5 mouse cellular contexts compared by ENCODE assay signal in the genomic region with DNA sequence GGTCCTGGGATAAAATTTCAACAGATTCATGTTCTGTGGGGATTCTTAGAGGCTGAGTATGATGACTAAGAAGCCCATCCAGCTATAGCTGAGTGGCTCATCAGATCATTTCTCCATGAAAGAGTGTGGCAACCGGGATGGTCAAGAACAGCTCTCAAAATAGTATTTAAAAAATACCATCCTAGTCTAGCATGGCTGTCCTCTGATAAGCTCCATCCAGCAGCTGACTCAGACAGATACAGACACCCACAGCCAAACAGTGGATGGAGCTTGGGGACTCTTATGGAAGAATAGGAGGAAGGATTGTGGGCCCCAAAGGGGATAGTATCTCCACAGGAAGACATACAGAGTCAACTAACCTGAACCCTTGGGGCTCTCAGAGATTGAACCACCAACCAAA.
A peak's percentile ranks its signal among the peaks of the same experiment; 100 is the strongest.
DNase-seq lines count a peak whose midpoint lies in the region; ATAC-seq and TF ChIP-seq lines count a peak whose summit lies in the region.
"Not testable (repeated sequence)": the region's sequence is repeated elsewhere in the genome, so short reads cannot be mapped to it uniquely, and the experiment has no call there.

No protein-coding gene starts in this region.

- not testable (repeated sequence) for H3K4me2 ChIP-seq in liver, embryonic 12.5 days; liver, embryonic 14.5 days (ENCODE audit: low read depth); liver, embryonic 16.5 days (ENCODE audit: low read depth, low read length)

- H3K9ac ChIP-seq in liver, embryonic 12.5 days; liver, embryonic 14.5 days (replicated peaks); liver, embryonic 16.5 days (ENCODE audit: low read depth, low read length): not testable (repeated sequence)

- TF ChIP-seq EP300 in liver, embryonic 14.5 days (IDR thresholded peaks at IDR 0.05; ENCODE audit: low read depth) = 0 out of 2 replicates have a peak, but pooled peaks have one; percentile 27

- not testable (repeated sequence) for H3K36me3 ChIP-seq in liver, embryonic 12.5 days; liver, embryonic 14.5 days (replicated peaks; ENCODE audit: control insufficient read depth, insufficient read depth, low read depth); liver, embryonic 16.5 days (ENCODE audit: control insufficient read depth, insufficient read depth)

- DNase-seq in liver, embryonic 14.5 days (ENCODE audit: low read depth in 3 of 3, low spot score in 3 of 3) = not testable (repeated sequence)

- H3K27me3 ChIP-seq in liver, embryonic 12.5 days (replicated peaks); liver, embryonic 14.5 days (ENCODE audit: control insufficient read depth, insufficient read depth, low read length); liver, embryonic 16.5 days (ENCODE audit: control insufficient read depth, insufficient read depth, low read depth, low read length): not testable (repeated sequence)

- 22% methylated on average over 1 of the region's 1 CpGs for WGBS in liver, embryonic 12.5 days (ENCODE audit: insufficient replicate concordance)
- WGBS in liver, embryonic 14.5 days (ENCODE audit: insufficient replicate concordance) = 13% methylated on average over 1 of the region's 1 CpGs
- WGBS in liver, embryonic 16.5 days (ENCODE audit: insufficient replicate concordance) = 35% methylated on average over 1 of the region's 1 CpGs

- ATAC-seq in erythroblast, adult 5-6 weeks (replicated peaks; ENCODE audit: low FRiP score, poor library complexity, severe bottlenecking) = 0 out of 2 replicates have a peak, but pooled peaks have one; percentile 58
- peak; percentile 80 for ATAC-seq in liver, embryonic 12.5 days
- ATAC-seq in liver, embryonic 14.5 days (ENCODE audit: insufficient read depth) = peak; percentile 71
- peak; percentile 60 for ATAC-seq in liver, embryonic 16.5 days (ENCODE audit: low read depth)
- ATAC-seq in megakaryocyte-erythroid progenitor cell, adult 5-6 weeks (replicated peaks; ENCODE audit: low FRiP score, low TSS enrichment, poor library complexity, severe bottlenecking) = peak; percentile 49; the same call in 1 of the 2 replicates

- not testable (repeated sequence) for H3K4me1 ChIP-seq in liver, embryonic 12.5 days; liver, embryonic 14.5 days (replicated peaks; ENCODE audit: control insufficient read depth in 2 of 2, insufficient read depth in 2 of 2, low read length in 1 of 2); liver, embryonic 16.5 days (ENCODE audit: control insufficient read depth, low read depth, low read length)

- not testable (repeated sequence) for H3K9me3 ChIP-seq in liver, embryonic 12.5 days (replicated peaks); liver, embryonic 14.5 days (ENCODE audit: control insufficient read depth, low read length); liver, embryonic 16.5 days (replicated peaks; ENCODE audit: control insufficient read depth, low read length)

- not testable (repeated sequence) for H3K4me3 ChIP-seq in liver, embryonic 12.5 days; liver, embryonic 14.5 days (ENCODE audit: insufficient read depth in 1 of 2, low read depth in 2 of 2, low read length in 2 of 2); liver, embryonic 16.5 days (ENCODE audit: low read depth, low read length)

- H3K27ac ChIP-seq in liver, embryonic 12.5 days; liver, embryonic 14.5 days; liver, embryonic 16.5 days (ENCODE audit: low read length): not testable (repeated sequence)

- TF ChIP-seq CTCF in liver, embryonic 14.5 days (IDR thresholded peaks at IDR 0.05; ENCODE audit: low read depth) = not testable (repeated sequence)
